Mouse (Mus musculus) forebrain, embryonic 15.5 days (tissue): ENCODE measurements at regions not wholly inside any gene's neighbourhood (a gene's known extent, or its start where the extent isn't known, plus 50 kb on each side); places are given as distances from the start of the nearest gene placed in this dataset.
A peak's percentile ranks its signal among the peaks of the same experiment; 100 is the strongest.

ENCODE experiments used
- ATAC-seq: fragments of 200-750 bp; cut with Nextera tagmentation; replicated peaks from 2 replicates; pipeline ENCODE4 v1.8.0; 2017; ENCODE audit warnings: mild to moderate bottlenecking, moderate TSS enrichment, moderate library complexity
- H3K27ac ChIP-seq: fragments of 300-500 bp; sonication (generic); replicated peaks from 2 replicates; pipeline ENCODE4 v1.5.1; 2015; ENCODE audit warnings: mild to moderate bottlenecking, inconsistent platforms
- H3K27me3 ChIP-seq: fragments of 300-500 bp; sonication (generic); 2 replicates; pipeline ENCODE4 v1.6.1; 2015; ENCODE audit warnings: inconsistent platforms
- H3K36me3 ChIP-seq: fragments of 300-500 bp; sonication (generic); 2 replicates; pipeline ENCODE4 v1.6.1; 2015; ENCODE audit warnings: mild to moderate bottlenecking, inconsistent platforms
- H3K4me1 ChIP-seq: fragments of 300-500 bp; sonication (generic); 2 replicates; pipeline ENCODE4 v1.6.1; 2015; ENCODE audit warnings: inconsistent platforms
- H3K4me2 ChIP-seq: fragments of 300-500 bp; sonication (generic); replicated peaks from 2 replicates; pipeline ENCODE4 v1.6.1; 2015; ENCODE audit warnings: mild to moderate bottlenecking, inconsistent platforms
- H3K4me3 ChIP-seq: fragments of 300-500 bp; sonication (generic); 2 replicates; pipeline ENCODE4 v1.5.1; 2015; ENCODE audit warnings: mild to moderate bottlenecking, inconsistent platforms
- H3K9ac ChIP-seq: fragments of 300-500 bp; sonication (generic); replicated peaks from 2 replicates; pipeline ENCODE4 v1.6.1; 2015; ENCODE audit warnings: mild to moderate bottlenecking, inconsistent platforms
- H3K9me3 ChIP-seq: fragments of 300-500 bp; sonication (generic); 2 replicates; pipeline ENCODE4 v1.6.1; 2016; ENCODE audit warnings: inconsistent platforms
- WGBS: fragments of 180-500 bp; shearing (Covaris S2); methylation state at CpG from one replicate; pipeline ENCODE4 v1.1.7; 2015; ENCODE audit warnings: mixed read lengths; 5-methylcytosine and 5-hydroxymethylcytosine counted together

- Histone ChIP-seq H3K4me2 (no peak overlapping the region), H3K36me3 (no peaks in the 10 kb centered on the region), H3K4me3 (no peak overlapping the region), H3K27ac (no peak overlapping the region), H3K4me1 (no peaks in the 10 kb centered on the region; the same call in 1 of the 2 replicates), H3K9ac (no peak overlapping the region), H3K27me3 (no peaks in the 10 kb centered on the region), H3K9me3 (no peaks in the 10 kb centered on the region)
- 64% methylated on average over 5 of the region's 5 CpGs for WGBS
- no peak for ATAC-seq
These were observed 217.1 kb upstream of the Tacr3 start for GRCm38 (mm10) chr3:134611516-134612297.

GRCm38 (mm10) chr3:134612298-134612616 lies 216.6 kb upstream of the Tacr3 start:
- Histone ChIP-seq H3K4me1 (no peaks in the 10 kb centered on the region; the same call in 1 of the 2 replicates), H3K4me2 (no peak overlapping the region), H3K9me3 (no peaks in the 10 kb centered on the region), H3K27me3 (no peaks in the 10 kb centered on the region), H3K4me3 (no peak overlapping the region), H3K36me3 (no peaks in the 10 kb centered on the region), H3K27ac (no peak overlapping the region), H3K9ac (no peak overlapping the region)
- ATAC-seq = no peak
- 83% methylated on average over 3 of the region's 3 CpGs for WGBS

- Histone ChIP-seq H3K36me3 (no peaks in the 10 kb centered on the region), H3K9me3 (no peaks in the 10 kb centered on the region), H3K27me3 (no peaks in the 10 kb centered on the region), H3K4me1 (no peaks in the 10 kb centered on the region), H3K4me3 (peak overlapping the region; percentile 3; the same call in 1 of the 2 replicates), H3K9ac (no peak overlapping the region), H3K27ac (no peak overlapping the region), H3K4me2 (peak overlapping the region; percentile 19)
- 26% methylated on average over 16 of the region's 16 CpGs for WGBS
- peak; percentile 84 for ATAC-seq
These were observed 199.4 kb upstream of the Tacr3 start for GRCm38 (mm10) chr3:134629166-134630134.

- ATAC-seq = peak; percentile 55; the same call in 1 of the 2 replicates
- no peak overlapping the region for H3K4me2 ChIP-seq
- H3K4me3 ChIP-seq = no peak overlapping the region
- 40% methylated on average over 9 of the region's 9 CpGs for WGBS
- H3K36me3 ChIP-seq = no peaks in the 10 kb centered on the region
- H3K4me1 ChIP-seq = no peaks in the 10 kb centered on the region
- H3K27me3 ChIP-seq = no peaks in the 10 kb centered on the region
- no peaks in the 10 kb centered on the region for H3K9me3 ChIP-seq
- no peak overlapping the region for H3K9ac ChIP-seq
- H3K27ac ChIP-seq = no peak overlapping the region
These were observed 198.7 kb upstream of the Tacr3 start for GRCm38 (mm10) chr3:134630135-134630516.

GRCm38 (mm10) chr3:134648727-134649445 lies 179.9 kb upstream of the Tacr3 start:
- ATAC-seq = peak; percentile 56
- H3K4me1 ChIP-seq = no peaks in the 10 kb centered on the region
- no peaks in the 10 kb centered on the region for H3K27me3 ChIP-seq
- H3K9me3 ChIP-seq = no peaks in the 10 kb centered on the region
- H3K27ac ChIP-seq = no peak overlapping the region
- no peak overlapping the region for H3K9ac ChIP-seq
- H3K4me3 ChIP-seq = no peak overlapping the region
- WGBS = 37% methylated on average over 3 of the region's 3 CpGs
- H3K4me2 ChIP-seq = no peak overlapping the region
- no peaks in the 10 kb centered on the region for H3K36me3 ChIP-seq

- no peaks in the 10 kb centered on the region for H3K36me3 ChIP-seq
- no peaks in the 10 kb centered on the region for H3K9me3 ChIP-seq
- no peak overlapping the region for H3K4me2 ChIP-seq
- H3K27ac ChIP-seq = no peak overlapping the region
- H3K9ac ChIP-seq = no peak overlapping the region
- no peaks in the 10 kb centered on the region for H3K4me1 ChIP-seq
- peak; percentile 69; the same call in 1 of the 2 replicates for ATAC-seq
- 39% methylated on average over 4 of the region's 4 CpGs for WGBS
- no peak overlapping the region for H3K4me3 ChIP-seq
- H3K27me3 ChIP-seq = no peaks in the 10 kb centered on the region
These were observed 174.8 kb upstream of the Tacr3 start for GRCm38 (mm10) chr3:134654051-134654450.

- Histone ChIP-seq H3K9ac (no peak overlapping the region), H3K36me3 (no peaks in the 10 kb centered on the region), H3K9me3 (no peaks in the 10 kb centered on the region), H3K27me3 (no peaks in the 10 kb centered on the region), H3K27ac (no peak overlapping the region), H3K4me2 (no peak overlapping the region), H3K4me3 (no peak overlapping the region), H3K4me1 (no peaks in the 10 kb centered on the region)
- WGBS = 70% methylated on average over 2 of the region's 2 CpGs
- no peak; the same call in 1 of the 2 replicates for ATAC-seq
These were observed 133.9 kb upstream of the Tacr3 start for GRCm38 (mm10) chr3:134694893-134695292.

- no peak overlapping the region for H3K4me2 ChIP-seq
- H3K27ac ChIP-seq = no peak overlapping the region
- no peak overlapping the region for H3K4me3 ChIP-seq
- no peak overlapping the region for H3K9ac ChIP-seq
- no peaks in the 10 kb centered on the region for H3K4me1 ChIP-seq
- H3K9me3 ChIP-seq = no peaks in the 10 kb centered on the region
- WGBS = 31% methylated on average over 2 of the region's 2 CpGs
- ATAC-seq = no peak
- H3K27me3 ChIP-seq = no peaks in the 10 kb centered on the region
- H3K36me3 ChIP-seq = no peaks in the 10 kb centered on the region
These were observed 110.2 kb upstream of the Tacr3 start for GRCm38 (mm10) chr3:134718620-134719019.

GRCm38 (mm10) chr3:134735684-134736083 lies 93.1 kb upstream of the Tacr3 start:
- no peak overlapping the region for H3K4me2 ChIP-seq
- H3K9ac ChIP-seq = no peak overlapping the region
- 48% methylated on average over 1 of the region's 1 CpGs for WGBS
- H3K4me1 ChIP-seq = 0 out of 2 replicates have a peak, but pooled peaks cover 2% of the 10 kb centered on the region
- H3K4me3 ChIP-seq = no peak overlapping the region
- 0 out of 2 replicates have a peak, but pooled peaks have one; percentile 46 for ATAC-seq
- no peak overlapping the region for H3K27ac ChIP-seq
- no peaks in the 10 kb centered on the region for H3K36me3 ChIP-seq
- H3K27me3 ChIP-seq = no peaks in the 10 kb centered on the region
- H3K9me3 ChIP-seq = no peaks in the 10 kb centered on the region

- Histone ChIP-seq H3K4me3 (no peak overlapping the region), H3K36me3 (no peaks in the 10 kb centered on the region), H3K9me3 (no peaks in the 10 kb centered on the region), H3K27ac (no peak overlapping the region), H3K9ac (no peak overlapping the region), H3K27me3 (no peaks in the 10 kb centered on the region), H3K4me1 (no peaks in the 10 kb centered on the region), H3K4me2 (no peak overlapping the region)
- ATAC-seq = no peak
- WGBS = 100% methylated on average over 1 of the region's 1 CpGs
These were observed 67.7 kb upstream of the Tacr3 start for GRCm38 (mm10) chr3:134761108-134761507.

- no peak for ATAC-seq
- Histone ChIP-seq H3K27ac (no peak overlapping the region), H3K36me3 (no peaks in the 10 kb centered on the region), H3K27me3 (no peaks in the 10 kb centered on the region), H3K9me3 (no peaks in the 10 kb centered on the region), H3K4me3 (no peak overlapping the region), H3K4me1 (no peaks in the 10 kb centered on the region), H3K4me2 (no peak overlapping the region), H3K9ac (no peak overlapping the region)
- whole genome bisulfite sequencing = 86% methylated on average over 4 of the region's 4 CpGs
These were observed 65.4 kb upstream of the Tacr3 start for GRCm38 (mm10) chr3:134763264-134763936.
